Comparison of ENCODE assay signal across 1 mouse cellular context in genomic region chr8:105706426-105706825, GRCm38 (mm10).
TF ChIP-seq lines count a peak whose summit lies in the region.

No protein-coding gene starts in this region.

TF ChIP-seq in CH12.LX, 34 proteins besides CTCF, POLR2A, EP300 and RAD21:
- TF ChIP-seq POLR2AphosphoS2 (IDR thresholded peaks at IDR 0.05; ENCODE audit: low read depth, low read length): no peak
- no peak for TF ChIP-seq MAZ (IDR thresholded peaks at IDR 0.05; ENCODE audit: low read depth, low read length)
- no peak for TF ChIP-seq ETS1 (conservative IDR thresholded peaks at IDR 0.05; ENCODE audit: low read depth, low read length)
- TF ChIP-seq E2F4 (IDR thresholded peaks at IDR 0.05; ENCODE audit: insufficient replicate concordance, low read depth, low read length): no peak
- TF ChIP-seq KAT2A (IDR thresholded peaks at IDR 0.05; ENCODE audit: insufficient replicate concordance, low read length): no peak
- TF ChIP-seq TCF12 (IDR thresholded peaks at IDR 0.05; ENCODE audit: low read depth, low read length): no peak
- no peak for TF ChIP-seq USF1 (IDR thresholded peaks at IDR 0.05; ENCODE audit: low read depth, low read length)
- no peak for TF ChIP-seq TBP (conservative IDR thresholded peaks at IDR 0.05; ENCODE audit: low read depth, low read length)
